Mouse (Mus musculus) small intestine, adult 10 weeks (tissue): ENCODE results near the gene Tpo. TPM values are rescaled to one million over a fixed set of nuclear protein-coding genes. Genes with fewer than 3 reads are reported as not detected.

Experiments
- polyA plus RNA-seq: library from polyadenylated mRNA; stranded (reverse); fragments of 350-450 nt; fragmentation: Illumina TruSeq; extraction: RNeasy Lipid Tissue Mini Kit (QIAGEN cat#74804); gene quantifications from one replicate; pipeline ENCODE4 v1.2.3, GENCODE M21; 2014; ENCODE audit warnings: low replicate concordance

Tpo gene
- not detected for polyA plus RNA-seq

GRCm38 (mm10) chr12:30132524-30132923, at the start of gene Tpo:
Tpo (minus strand) TSS chr12:30132624.

Other genes with a start within 250 kb of the Tpo start
- 5.8 TPM for gene Pxdn, start 195.0 kb downstream of the Tpo start, polyA plus RNA-seq
- 3.8 TPM for gene Sntg2, start 240.8 kb upstream of the Tpo start, polyA plus RNA-seq